In the genomic region with DNA sequence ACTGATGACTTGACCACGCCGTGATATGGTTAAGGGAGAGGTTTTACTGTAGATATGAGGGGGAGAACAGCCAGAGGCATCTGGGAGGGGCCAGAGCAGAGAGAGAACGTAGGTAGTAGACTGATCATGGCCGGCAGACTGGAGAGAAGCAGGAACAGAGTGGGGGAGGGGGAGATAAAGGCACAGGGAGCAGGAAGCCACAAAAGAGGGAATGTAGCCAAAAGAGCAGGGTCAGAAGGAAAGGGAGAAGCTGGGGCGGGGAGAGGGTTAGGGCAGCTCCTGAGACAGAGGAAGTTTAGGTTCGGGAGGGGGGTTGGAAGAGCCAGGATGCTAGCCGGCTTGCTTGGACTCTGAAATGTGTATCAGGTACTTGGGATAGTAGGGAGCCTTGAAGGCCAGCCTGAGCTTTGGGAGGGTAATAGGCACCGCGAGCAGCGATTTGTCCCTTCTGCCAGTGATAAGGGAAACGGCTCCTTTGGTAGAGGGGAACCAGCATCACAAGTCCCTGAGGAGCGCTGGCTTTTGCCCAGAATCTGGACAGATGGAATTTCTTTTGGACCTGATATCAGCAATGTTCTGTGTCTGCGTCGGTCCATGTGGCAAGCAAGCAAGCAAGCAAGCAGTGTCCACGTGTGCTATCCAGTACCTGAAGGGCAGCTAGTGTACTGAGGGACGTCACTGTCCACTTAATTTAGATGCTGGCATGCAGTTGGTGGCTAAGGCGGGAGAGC, we compare ENCODE assay signal across 8 mouse cellular contexts. TPM values are rescaled to one million over a fixed set of nuclear protein-coding genes. Genes with fewer than 3 reads are reported as not detected.
A peak's percentile ranks its signal among the peaks of the same experiment; 100 is the strongest.
DNase-seq lines count a peak whose midpoint lies in the region; ATAC-seq and TF ChIP-seq lines count a peak whose summit lies in the region.

No protein-coding gene starts in this region.

- no peak for TF ChIP-seq EP300 in liver, embryonic 14.5 days (IDR thresholded peaks at IDR 0.05; ENCODE audit: low read depth)

- H3K4me3 ChIP-seq in spleen, adult 2 months (ENCODE audit: extremely low read depth, insufficient read depth, insufficient read length), result no peak overlapping the region
- no peak overlapping the region for H3K4me3 ChIP-seq in forebrain, embryonic 16.5 days (replicated peaks; ENCODE audit: low read length)
- no peak overlapping the region for H3K4me3 ChIP-seq in hindbrain, postnatal 0 days (ENCODE audit: low read length)
- H3K4me3 ChIP-seq in liver, embryonic 14.5 days (ENCODE audit: insufficient read depth in 1 of 2, low read depth in 2 of 2, low read length in 2 of 2), result peak overlapping the region; percentile 38 to 46
- H3K4me3 ChIP-seq in neural tube, embryonic 11.5 days (ENCODE audit: low read depth, low read length), result no peak overlapping the region

- peaks cover 3% of the 10 kb centered on the region for H3K4me1 ChIP-seq in spleen, adult 2 months (ENCODE audit: control insufficient read depth, insufficient read depth, insufficient read length)
- H3K4me1 ChIP-seq in forebrain, embryonic 16.5 days (replicated peaks; ENCODE audit: control insufficient read depth, insufficient read depth, low read length), result peaks cover 28% of the 10 kb centered on the region
- H3K4me1 ChIP-seq in hindbrain, postnatal 0 days (ENCODE audit: insufficient read depth, low read length), result peaks cover 15% of the 10 kb centered on the region
- peaks cover 24 to 34% of the 10 kb centered on the region in 2 experiments for H3K4me1 ChIP-seq in liver, embryonic 14.5 days (replicated peaks; ENCODE audit: control insufficient read depth in 2 of 2, insufficient read depth in 2 of 2, low read length in 1 of 2)
- H3K4me1 ChIP-seq in neural tube, embryonic 11.5 days (ENCODE audit: control insufficient read depth, insufficient read depth, low read length), result peaks cover 29% of the 10 kb centered on the region

- WGBS in spleen, adult 2 months, result 54% methylated on average over 17 of the region's 17 CpGs
- 25% methylated on average over 17 of the region's 17 CpGs for WGBS in forebrain, embryonic 16.5 days
- 21% methylated on average over 17 of the region's 17 CpGs for WGBS in hindbrain, postnatal 0 days
- WGBS in liver, embryonic 14.5 days (ENCODE audit: insufficient replicate concordance), result 20% methylated on average over 17 of the region's 17 CpGs
- 27% methylated on average over 17 of the region's 17 CpGs for WGBS in neural tube, embryonic 11.5 days

- peak overlapping the region; percentile 34 for H3K4me2 ChIP-seq in forebrain, embryonic 16.5 days (ENCODE audit: low read length)
- peak overlapping the region; percentile 3; the same call in 1 of the 2 replicates for H3K4me2 ChIP-seq in hindbrain, postnatal 0 days (ENCODE audit: low read depth, low read length)
- H3K4me2 ChIP-seq in liver, embryonic 14.5 days (ENCODE audit: low read depth), result peak overlapping the region; percentile 72
- peak overlapping the region; percentile 34 for H3K4me2 ChIP-seq in neural tube, embryonic 11.5 days (ENCODE audit: low read depth)

- H3K9ac ChIP-seq in forebrain, embryonic 16.5 days (replicated peaks; ENCODE audit: low read depth, low read length), result 0 out of 2 replicates have a peak overlapping the region, but pooled peaks have one; percentile 26
- no peak overlapping the region for H3K9ac ChIP-seq in hindbrain, postnatal 0 days (replicated peaks; ENCODE audit: low read length)
- H3K9ac ChIP-seq in liver, embryonic 14.5 days (replicated peaks), result peak overlapping the region; percentile 39
- peak overlapping the region; percentile 49 for H3K9ac ChIP-seq in neural tube, embryonic 11.5 days (ENCODE audit: low read length)

- TF ChIP-seq POLR2A in spleen, adult 2 months (IDR thresholded peaks at IDR 0.05; ENCODE audit: low read depth, low read length), result no peak

- peak; percentile 47; the same call in 1 of the 2 replicates for ATAC-seq in forebrain, embryonic 16.5 days
- peak; percentile 43 for ATAC-seq in hindbrain, postnatal 0 days
- ATAC-seq in liver, embryonic 14.5 days (ENCODE audit: insufficient read depth), result peak; percentile 67
- ATAC-seq in neural tube, embryonic 11.5 days (ENCODE audit: insufficient read depth, low FRiP score, low TSS enrichment), result 0 out of 2 replicates have a peak, but pooled peaks have one; percentile 21

- H3K27me3 ChIP-seq in spleen, adult 2 months (ENCODE audit: control insufficient read depth, insufficient read depth, low read length), result no peaks in the 10 kb centered on the region
- H3K27me3 ChIP-seq in forebrain, embryonic 16.5 days (replicated peaks; ENCODE audit: control insufficient read depth, insufficient read depth, low read length), result no peaks in the 10 kb centered on the region
- H3K27me3 ChIP-seq in hindbrain, postnatal 0 days (ENCODE audit: insufficient read depth, low read length), result no peaks in the 10 kb centered on the region
- H3K27me3 ChIP-seq in liver, embryonic 14.5 days (ENCODE audit: control insufficient read depth, insufficient read depth, low read length), result no peaks in the 10 kb centered on the region
- no peaks in the 10 kb centered on the region for H3K27me3 ChIP-seq in neural tube, embryonic 11.5 days (ENCODE audit: control insufficient read depth, insufficient read depth, low read length)

- H3K36me3 ChIP-seq in spleen, adult 2 months (ENCODE audit: control insufficient read depth, insufficient read depth, low read length), result no peaks in the 10 kb centered on the region
- no peaks in the 10 kb centered on the region for H3K36me3 ChIP-seq in forebrain, embryonic 16.5 days (ENCODE audit: control insufficient read depth, insufficient read depth)
- no peaks in the 10 kb centered on the region for H3K36me3 ChIP-seq in hindbrain, postnatal 0 days (ENCODE audit: insufficient read depth, low read length)
- no peaks in the 10 kb centered on the region for H3K36me3 ChIP-seq in liver, embryonic 14.5 days (replicated peaks; ENCODE audit: control insufficient read depth, insufficient read depth, low read depth)
- H3K36me3 ChIP-seq in neural tube, embryonic 11.5 days (ENCODE audit: control insufficient read depth, insufficient read depth, low read length), result no peaks in the 10 kb centered on the region

- TF ChIP-seq CTCF in spleen, adult 2 months (IDR thresholded peaks at IDR 0.05; ENCODE audit: extremely low read depth, insufficient read depth, insufficient read length, insufficient replicate concordance), result no peak
- no peak for TF ChIP-seq CTCF in hindbrain, postnatal 0 days (IDR thresholded peaks at IDR 0.05; ENCODE audit: low read depth)
- TF ChIP-seq CTCF in liver, embryonic 14.5 days (IDR thresholded peaks at IDR 0.05; ENCODE audit: low read depth), result no peak

- H3K27ac ChIP-seq in spleen, adult 2 months (ENCODE audit: insufficient read depth, low read length), result peak overlapping the region; percentile 64
- no peak overlapping the region for H3K27ac ChIP-seq in forebrain, embryonic 16.5 days (ENCODE audit: low read length)
- no peak overlapping the region for H3K27ac ChIP-seq in hindbrain, postnatal 0 days
- peak overlapping the region; percentile 4; the same call in 1 of the 2 replicates for H3K27ac ChIP-seq in liver, embryonic 14.5 days
- peak overlapping the region; percentile 76 for H3K27ac ChIP-seq in neural tube, embryonic 11.5 days (ENCODE audit: low read depth, low read length)

- no peaks in the 10 kb centered on the region for H3K9me3 ChIP-seq in forebrain, embryonic 16.5 days (ENCODE audit: control insufficient read depth, low read length)
- H3K9me3 ChIP-seq in hindbrain, postnatal 0 days (ENCODE audit: low read length), result no peaks in the 10 kb centered on the region
- no peaks in the 10 kb centered on the region for H3K9me3 ChIP-seq in liver, embryonic 14.5 days (ENCODE audit: control insufficient read depth, low read length)
- no peaks in the 10 kb centered on the region for H3K9me3 ChIP-seq in neural tube, embryonic 11.5 days (ENCODE audit: control insufficient read depth, low read length)

- no peak for DNase-seq in spleen, adult 2 months (ENCODE audit: low read depth in 1 of 2, low spot score in 2 of 2)
- DNase-seq in spleen, postnatal 14 days (ENCODE audit: low spot score in 2 of 2), result no peak
- DNase-seq in hindbrain, postnatal 0 days (ENCODE audit: low spot score), result peak; percentile 56
- DNase-seq in liver, embryonic 14.5 days (ENCODE audit: low read depth in 3 of 3, low spot score in 3 of 3), result no peak
- peak; percentile 54 for DNase-seq in neural tube, embryonic 11.5 days (ENCODE audit: low spot score)
- DNase-seq in urinary bladder, adult 2 months (ENCODE audit: low spot score), result no peak
- no peak for DNase-seq in layer of hippocampus, adult 9-11 months

RNA-seq across cellular contexts. Expression of gene Cox7a2l, which starts 10.7 kb away (rescaled TPM):
- 78.0 and 82.0 TPM in 2 replicates for polyA plus RNA-seq in spleen, adult 2 months (2012; rRNA removed)
- polyA plus RNA-seq in forebrain, embryonic 16.5 days (2015; fragmentation: Nextera tagmentation; extraction: Ambion mirVana), result 179 and 181 TPM in 2 replicates
- total RNA-seq in hindbrain, postnatal 0 days (2014; rRNA removed), result 355 and 356 TPM in 2 replicates
- polyA plus RNA-seq in hindbrain, postnatal 0 days (2015; fragmentation: Nextera tagmentation; extraction: Ambion mirVana), result 235 and 242 TPM in 2 replicates
- 73.3 and 77.5 TPM in 2 replicates for polyA plus RNA-seq in liver, embryonic 14.5 days (2012; rRNA removed)
- polyA plus RNA-seq in liver, embryonic 14.5 days (2014; fragmentation: Nextera tagmentation; extraction: Ambion mirVana), result 78.5 and 82.2 TPM in 2 replicates
- 159 and 160 TPM in 2 replicates for polyA plus RNA-seq in neural tube, embryonic 11.5 days (2014; fragmentation: Nextera tagmentation; extraction: Ambion mirVana)
- polyA plus RNA-seq in urinary bladder, adult 2 months (2012; rRNA removed), result 335 and 362 TPM in 2 replicates

Comparison
In these comparisons a context has a peak if more than half of its experiments do, and no peak if none do; other contexts are left out.
1. DNase-seq: peak in hindbrain, postnatal 0 days (single experiment) and neural tube, embryonic 11.5 days (single experiment); none in spleen, adult 2 months (0 of 2), spleen, postnatal 14 days (0 of 2), liver, embryonic 14.5 days (0 of 3), urinary bladder, adult 2 months (single experiment) and layer of hippocampus, adult 9-11 months (single experiment).
2. H3K27ac ChIP-seq: peak in spleen, adult 2 months (single experiment), liver, embryonic 14.5 days (single experiment) and neural tube, embryonic 11.5 days (single experiment); none in forebrain, embryonic 16.5 days (single experiment) and hindbrain, postnatal 0 days (single experiment).
3. H3K4me3 ChIP-seq: peak in liver, embryonic 14.5 days (2 of 2); none in spleen, adult 2 months (single experiment), forebrain, embryonic 16.5 days (single experiment), hindbrain, postnatal 0 days (single experiment) and neural tube, embryonic 11.5 days (single experiment).
4. H3K4me2 ChIP-seq: peak in every context shown above with its lines; median percentile 72 in liver, embryonic 14.5 days; 34 in forebrain, embryonic 16.5 days; 34 in neural tube, embryonic 11.5 days; 3 in hindbrain, postnatal 0 days.
5. Peak in every context shown above with its lines, with median percentiles within 50 percentile points of each other: ATAC-seq.